Mouse (Mus musculus): Measurements from ENCODE around the gene Olfr594. TPM values are rescaled to one million over a fixed set of nuclear protein-coding genes. Genes with fewer than 3 reads are reported as not detected.
"Not testable (repeated sequence)": the region's sequence is repeated elsewhere in the genome, so short reads cannot be mapped to it uniquely, and the experiment has no call there.

Gene Olfr594
- polyA plus RNA-seq (2012; ENCODE audit: insufficient read depth, insufficient read length, low replicate concordance, missing spikeins) = not detected in 2 replicates

GRCm38 (mm10) chr7:103216696-103217095 is at the start of gene Olfr594:
TSS of gene Olfr594 (plus strand) at chr7:103216996.
- Histone ChIP-seq H3K4me3 (ENCODE audit: insufficient read depth, low read depth, low read length) (no peak within 1 kb of the TSS), H3K4me1 (ENCODE audit: control insufficient read depth, insufficient read depth, low read length) (no peaks in the 10 kb centered on the region), H3K27ac (ENCODE audit: insufficient read depth, low read depth, low read length) (no peak within 1 kb of the TSS)
- TF ChIP-seq POLR2A (IDR thresholded peaks at IDR 0.05; ENCODE audit: insufficient read depth, low read depth, low read length) (no peak), CTCF (IDR thresholded peaks at IDR 0.05; ENCODE audit: insufficient read depth, low read depth, low read length) (no peak)

- TF ChIP-seq CTCF (IDR thresholded peaks at IDR 0.05; ENCODE audit: insufficient read depth, low read depth, low read length) (no peak), POLR2A (IDR thresholded peaks at IDR 0.05; ENCODE audit: insufficient read depth, low read depth, low read length) (no peak)
- Histone ChIP-seq H3K27ac (ENCODE audit: insufficient read depth, low read depth, low read length) (no peak overlapping the region), H3K4me1 (ENCODE audit: control insufficient read depth, insufficient read depth, low read length) (no peaks in the 10 kb centered on the region), H3K4me3 (ENCODE audit: insufficient read depth, low read depth, low read length) (no peak overlapping the region)
- WGBS = 75% methylated on average over 5 of the region's 5 CpGs
Observed at GRCm38 (mm10) chr7:103169697-103170096, 47.1 kb upstream of the Olfr594 start.

- Histone ChIP-seq H3K27ac (ENCODE audit: insufficient read depth, low read depth, low read length) (no peak within 1 kb of the TSS), H3K4me3 (ENCODE audit: insufficient read depth, low read depth, low read length) (no peak within 1 kb of the TSS), H3K4me1 (ENCODE audit: control insufficient read depth, insufficient read depth, low read length) (no peaks in the 10 kb centered on the region)
- TF ChIP-seq CTCF (IDR thresholded peaks at IDR 0.05; ENCODE audit: insufficient read depth, low read depth, low read length) (no peak), POLR2A (IDR thresholded peaks at IDR 0.05; ENCODE audit: insufficient read depth, low read depth, low read length) (no peak)
- 78% methylated on average over 1 of the region's 1 CpGs for WGBS
Observed at GRCm38 (mm10) chr7:103178240-103178639, 38.6 kb upstream of the Olfr594 start, which contains the start of gene Olfr591. TSS of gene Olfr591 (minus strand) at chr7:103178340.

- not testable (repeated sequence) for H3K27ac ChIP-seq (ENCODE audit: insufficient read depth, low read depth, low read length); H3K4me1 ChIP-seq (ENCODE audit: control insufficient read depth, insufficient read depth, low read length); H3K4me3 ChIP-seq (ENCODE audit: insufficient read depth, low read depth, low read length)
- WGBS = 82% methylated on average over 1 of the region's 1 CpGs
Observed at GRCm38 (mm10) chr7:103184503-103184902, 32.3 kb upstream of the Olfr594 start, which contains the start of gene Olfr592. TSS of gene Olfr592 (plus strand) at chr7:103184803.

- WGBS = 69% methylated on average over 1 of the region's 1 CpGs
- no peak for TF ChIP-seq POLR2A (IDR thresholded peaks at IDR 0.05; ENCODE audit: insufficient read depth, low read depth, low read length)
- TF ChIP-seq CTCF (IDR thresholded peaks at IDR 0.05; ENCODE audit: insufficient read depth, low read depth, low read length) = no peak
Observed at GRCm38 (mm10) chr7:103211562-103211961, 5.2 kb upstream of the Olfr594 start, which contains the start of gene Olfr593. TSS of gene Olfr593 (plus strand) at chr7:103211862.

GRCm38 (mm10) chr7:103212050-103212449 is 4.7 kb upstream of the Olfr594 start:
- H3K27ac ChIP-seq (ENCODE audit: insufficient read depth, low read depth, low read length); H3K4me1 ChIP-seq (ENCODE audit: control insufficient read depth, insufficient read depth, low read length); H3K4me3 ChIP-seq (ENCODE audit: insufficient read depth, low read depth, low read length): not testable (repeated sequence)
- WGBS = 86% methylated on average over 5 of the region's 5 CpGs

More at GRCm38 (mm10) chr7:103211562-103211961, 5.2 kb upstream of the Olfr594 start, which contains the start of gene Olfr593:
- no peaks in the 10 kb centered on the region for H3K4me1 ChIP-seq (ENCODE audit: control insufficient read depth, insufficient read depth, low read length)
- H3K4me3 ChIP-seq (ENCODE audit: insufficient read depth, low read depth, low read length) = no peak within 1 kb of the TSS
- H3K27ac ChIP-seq (ENCODE audit: insufficient read depth, low read depth, low read length) = no peak within 1 kb of the TSS

- not testable (repeated sequence) for H3K4me3 ChIP-seq (ENCODE audit: insufficient read depth, low read depth, low read length); H3K4me1 ChIP-seq (ENCODE audit: control insufficient read depth, insufficient read depth, low read length); H3K27ac ChIP-seq (ENCODE audit: insufficient read depth, low read depth, low read length)
Observed at GRCm38 (mm10) chr7:103252405-103252804, 35.6 kb downstream of the Olfr594 start, which contains the start of gene Usp17ld. TSS of gene Usp17ld (minus strand) at chr7:103252505.

Other genes starting within 250 kb of the Olfr594 start
- not detected in 2 replicates for gene Olfr577, start 241.1 kb upstream of the Olfr594 start, polyA plus RNA-seq (2012; ENCODE audit: insufficient read depth, insufficient read length, low replicate concordance, missing spikeins)
- gene Olfr578, start 227.7 kb upstream of the Olfr594 start, polyA plus RNA-seq (2012; ENCODE audit: insufficient read depth, insufficient read length, low replicate concordance, missing spikeins) = not detected in 2 replicates
- gene Olfr582, start 179.0 kb upstream of the Olfr594 start, polyA plus RNA-seq (2012; ENCODE audit: insufficient read depth, insufficient read length, low replicate concordance, missing spikeins) = not detected in 2 replicates
- not detected in 2 replicates for gene Olfr583, start 165.7 kb upstream of the Olfr594 start, polyA plus RNA-seq (2012; ENCODE audit: insufficient read depth, insufficient read length, low replicate concordance, missing spikeins)
- gene Olfr584, start 135.1 kb upstream of the Olfr594 start, polyA plus RNA-seq (2012; ENCODE audit: insufficient read depth, insufficient read length, low replicate concordance, missing spikeins) = not detected in 2 replicates
- not detected in 2 replicates for gene Olfr585, start 119.3 kb upstream of the Olfr594 start, polyA plus RNA-seq (2012; ENCODE audit: insufficient read depth, insufficient read length, low replicate concordance, missing spikeins)
- not detected in 2 replicates for gene Olfr586, start 91.4 kb upstream of the Olfr594 start, polyA plus RNA-seq (2012; ENCODE audit: insufficient read depth, insufficient read length, low replicate concordance, missing spikeins)
- gene Olfr588-ps1, start 76.1 kb upstream of the Olfr594 start, polyA plus RNA-seq (2012; ENCODE audit: insufficient read depth, insufficient read length, low replicate concordance, missing spikeins) = not detected in 2 replicates
- not detected in 2 replicates for gene Olfr589, start 60.6 kb upstream of the Olfr594 start, polyA plus RNA-seq (2012; ENCODE audit: insufficient read depth, insufficient read length, low replicate concordance, missing spikeins)
- not detected in 2 replicates for gene Olfr591, start 38.7 kb upstream of the Olfr594 start, polyA plus RNA-seq (2012; ENCODE audit: insufficient read depth, insufficient read length, low replicate concordance, missing spikeins)
- not detected in 2 replicates for gene Olfr592, start 32.2 kb upstream of the Olfr594 start, polyA plus RNA-seq (2012; ENCODE audit: insufficient read depth, insufficient read length, low replicate concordance, missing spikeins)
- not detected in 2 replicates for gene Olfr593, start 5.1 kb upstream of the Olfr594 start, polyA plus RNA-seq (2012; ENCODE audit: insufficient read depth, insufficient read length, low replicate concordance, missing spikeins)
- gene Usp17ld, start 35.5 kb downstream of the Olfr594 start, polyA plus RNA-seq (2012; ENCODE audit: insufficient read depth, insufficient read length, low replicate concordance, missing spikeins) = not detected in 2 replicates
- not detected in 2 replicates for gene Olfr596, start 88.7 kb downstream of the Olfr594 start, polyA plus RNA-seq (2012; ENCODE audit: insufficient read depth, insufficient read length, low replicate concordance, missing spikeins)
- gene Olfr597, start 99.3 kb downstream of the Olfr594 start, polyA plus RNA-seq (2012; ENCODE audit: insufficient read depth, insufficient read length, low replicate concordance, missing spikeins) = not detected in 2 replicates
- gene Olfr598, start 106.6 kb downstream of the Olfr594 start, polyA plus RNA-seq (2012; ENCODE audit: insufficient read depth, insufficient read length, low replicate concordance, missing spikeins) = not detected in 2 replicates
- not detected in 2 replicates for gene Olfr599, start 118.9 kb downstream of the Olfr594 start, polyA plus RNA-seq (2012; ENCODE audit: insufficient read depth, insufficient read length, low replicate concordance, missing spikeins)
- gene Olfr600, start 132.7 kb downstream of the Olfr594 start, polyA plus RNA-seq (2012; ENCODE audit: insufficient read depth, insufficient read length, low replicate concordance, missing spikeins) = not detected in 2 replicates
- gene Olfr601, start 145.7 kb downstream of the Olfr594 start, polyA plus RNA-seq (2012; ENCODE audit: insufficient read depth, insufficient read length, low replicate concordance, missing spikeins) = not detected in 2 replicates
- gene Olfr603, start 169.2 kb downstream of the Olfr594 start, polyA plus RNA-seq (2012; ENCODE audit: insufficient read depth, insufficient read length, low replicate concordance, missing spikeins) = not detected in 2 replicates
- gene Usp17lc, start 198.1 kb downstream of the Olfr594 start, polyA plus RNA-seq (2012; ENCODE audit: insufficient read depth, insufficient read length, low replicate concordance, missing spikeins) = not detected in 2 replicates
- gene Olfr605, start 228.4 kb downstream of the Olfr594 start, polyA plus RNA-seq (2012; ENCODE audit: insufficient read depth, insufficient read length, low replicate concordance, missing spikeins) = not detected in 2 replicates
- not detected in 2 replicates for gene Olfr606, start 232.1 kb downstream of the Olfr594 start, polyA plus RNA-seq (2012; ENCODE audit: insufficient read depth, insufficient read length, low replicate concordance, missing spikeins)
- not detected in 2 replicates for gene Olfr607, start 247.2 kb downstream of the Olfr594 start, polyA plus RNA-seq (2012; ENCODE audit: insufficient read depth, insufficient read length, low replicate concordance, missing spikeins)

Measured in olfactory bulb, adult 2 months (tissue).